Mouse (Mus musculus) adipocyte (in vitro differentiated cells): ENCODE data around the gene Daxx.
A peak's percentile ranks its signal among the peaks of the same experiment; 100 is the strongest.

ENCODE experiments used
- DNase-seq: peaks from one replicate; pipeline ENCODE4 v3.0.0-alpha.2; 2016; ENCODE audit warnings: low spot score

Daxx gene

GRCm38 (mm10) chr17:33920282-33921097 lies 11.3 kb downstream of the Daxx start:
- DNase-seq = peak; percentile 93

- no peak for DNase-seq
These were observed 12.1 kb downstream of the Daxx start for GRCm38 (mm10) chr17:33921361-33921760.

- peak; percentile 57 for DNase-seq
These were observed 15.5 kb downstream of the Daxx start for GRCm38 (mm10) chr17:33924577-33925283.

DNA sequence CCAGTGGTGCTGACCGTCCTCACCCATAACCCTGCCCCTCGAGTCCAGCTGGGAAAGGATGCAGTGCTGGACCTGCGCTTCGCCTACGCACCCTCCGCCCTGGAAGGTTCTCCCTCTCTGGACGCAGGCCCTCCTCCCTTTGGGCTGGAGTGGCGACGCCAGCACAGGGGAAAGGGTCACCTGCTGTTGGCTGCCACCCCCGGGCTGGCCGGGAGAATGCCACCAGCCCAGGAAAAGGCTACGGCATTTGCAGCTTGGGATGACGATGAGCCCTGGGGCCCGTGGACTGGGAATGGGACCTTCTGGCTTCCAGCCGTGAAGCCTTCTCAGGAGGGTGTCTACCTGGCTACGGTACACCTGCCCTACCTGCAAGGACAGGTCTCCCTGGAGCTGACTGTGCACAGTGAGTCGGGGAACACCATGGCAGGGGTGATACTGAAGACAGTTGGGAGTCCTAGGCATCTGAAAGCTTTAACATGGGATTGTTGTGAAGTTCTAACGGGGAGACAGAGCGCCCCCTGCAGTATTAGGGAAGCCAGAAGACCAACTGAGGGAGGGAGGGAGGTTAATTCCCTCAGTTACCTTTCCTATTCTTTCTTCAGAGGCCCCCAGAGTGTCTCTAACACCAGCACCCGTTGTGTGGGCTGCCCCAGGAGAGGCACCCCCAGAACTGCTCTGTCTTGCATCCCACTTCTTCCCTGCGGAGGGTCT lies 16.3 kb downstream of the Daxx start:
- DNase-seq = no peak

DNA sequence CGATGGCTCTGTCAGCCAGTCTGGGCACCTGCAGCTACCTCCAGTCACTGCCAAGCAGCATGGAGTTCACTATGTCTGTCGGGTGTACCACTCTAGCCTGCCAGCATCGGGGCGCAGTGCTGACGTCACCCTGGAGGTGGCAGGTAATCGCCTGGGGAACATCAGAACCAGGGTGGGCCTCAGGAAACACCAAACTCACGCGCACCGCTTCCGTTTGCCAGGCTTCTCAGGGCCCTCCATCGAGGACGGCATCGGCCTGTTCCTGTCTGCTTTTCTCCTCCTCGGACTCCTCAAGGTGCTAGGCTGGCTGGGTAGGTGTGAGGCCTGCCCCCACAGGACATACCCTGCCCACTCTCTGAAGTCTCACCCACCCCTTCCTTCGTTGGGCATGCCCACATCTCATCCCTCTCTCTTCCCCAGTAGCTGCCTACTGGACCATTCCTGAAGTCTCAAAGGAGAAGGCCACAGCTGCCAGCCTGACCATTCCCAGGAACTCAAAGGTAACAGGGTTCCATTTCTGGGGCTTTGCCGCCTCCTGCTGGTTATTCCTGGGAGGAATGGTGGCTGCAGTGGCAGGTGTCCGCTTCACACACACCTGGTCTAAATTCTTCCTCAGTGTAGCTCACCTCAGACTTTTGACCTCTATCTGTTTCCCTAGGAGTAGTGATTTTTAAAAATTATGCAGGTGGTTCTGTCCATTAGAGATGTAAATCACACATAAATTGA lies 17.2 kb downstream of the Daxx start:
- DNase-seq = no peak

DNA sequence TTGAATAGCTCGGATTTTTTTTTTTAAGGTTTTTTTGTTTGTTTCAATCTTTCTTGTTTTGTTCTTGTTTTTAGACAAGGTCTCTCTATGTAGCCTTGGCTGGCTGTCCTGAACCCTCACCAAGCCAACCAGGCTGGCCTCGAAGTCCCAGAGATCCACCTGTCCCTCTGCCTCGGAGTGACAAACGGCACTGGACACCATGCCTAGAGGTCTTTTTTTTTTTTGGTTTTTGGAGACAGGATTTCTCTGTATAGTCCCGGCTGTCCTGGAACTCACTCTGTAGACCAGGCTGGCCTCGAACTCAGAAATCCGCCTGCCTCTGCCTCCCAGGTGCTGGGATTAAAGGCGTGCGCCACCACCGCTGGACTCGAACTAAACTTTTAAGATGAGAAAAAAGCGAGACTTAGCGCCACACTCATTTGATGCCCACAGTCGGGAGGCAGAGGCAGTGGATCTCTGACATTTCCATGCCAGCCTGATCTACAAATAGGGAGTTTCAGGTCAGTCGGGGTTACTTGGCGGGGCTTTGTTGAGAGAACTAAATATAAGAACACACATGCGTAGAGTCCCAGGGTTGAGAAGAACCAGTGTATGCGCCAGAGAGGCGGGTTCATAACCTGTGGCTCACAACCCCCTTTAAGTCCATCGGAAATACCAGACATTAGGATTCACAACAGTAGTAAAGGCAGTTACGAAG lies 19.2 kb downstream of the Daxx start:
- no peak for DNase-seq

DNA sequence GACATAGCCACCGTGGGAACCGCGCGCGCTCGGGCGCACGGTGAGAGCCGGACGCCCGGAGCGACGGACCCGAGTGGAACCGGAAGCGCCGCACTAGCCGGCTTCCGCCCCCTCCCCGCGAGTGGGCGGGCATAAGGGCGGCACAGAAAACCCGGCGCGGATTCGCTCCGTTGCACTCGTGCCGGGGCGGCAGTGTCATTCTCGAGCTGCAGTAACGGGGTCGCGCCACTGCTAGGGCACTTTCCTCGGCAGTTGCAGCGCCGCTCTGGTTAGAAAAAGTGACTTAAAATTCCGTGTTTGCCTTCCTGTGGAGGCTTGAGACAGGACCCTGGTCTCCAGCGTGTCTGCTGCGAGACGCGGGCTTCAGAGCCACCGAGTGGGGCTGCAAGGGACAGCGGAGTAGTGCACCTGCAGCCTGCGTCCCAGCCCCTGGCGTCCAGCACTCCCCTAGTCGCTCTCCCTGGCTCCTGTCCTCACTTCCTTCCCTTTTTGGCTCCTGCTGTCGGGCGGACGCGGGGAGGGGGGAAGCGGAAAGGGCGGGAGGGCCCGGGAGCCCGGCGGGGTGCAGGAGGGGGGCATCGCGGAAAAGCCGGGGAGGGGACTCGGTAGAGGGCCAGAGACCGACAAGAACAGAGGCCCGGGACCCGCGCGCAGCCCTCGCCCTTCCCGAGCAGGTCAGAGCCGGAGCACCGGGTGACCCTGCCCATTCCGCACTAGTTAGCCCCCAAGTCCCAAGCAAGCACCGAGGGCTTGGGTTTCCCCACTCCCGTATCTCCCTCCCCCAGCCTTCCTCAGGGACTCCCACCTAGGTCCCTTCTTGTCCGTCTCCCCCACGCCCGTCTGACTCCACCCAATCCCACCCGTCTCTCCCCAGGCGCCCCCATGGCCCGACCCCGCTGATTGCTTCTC lies 20.4 kb downstream of the Daxx start, which contains the start of gene Rgl2:
TSS of gene Rgl2 (plus strand) at position 173 of the 909 bp plus-strand sequence.
- peak; percentile 89 for DNase-seq

DNA sequence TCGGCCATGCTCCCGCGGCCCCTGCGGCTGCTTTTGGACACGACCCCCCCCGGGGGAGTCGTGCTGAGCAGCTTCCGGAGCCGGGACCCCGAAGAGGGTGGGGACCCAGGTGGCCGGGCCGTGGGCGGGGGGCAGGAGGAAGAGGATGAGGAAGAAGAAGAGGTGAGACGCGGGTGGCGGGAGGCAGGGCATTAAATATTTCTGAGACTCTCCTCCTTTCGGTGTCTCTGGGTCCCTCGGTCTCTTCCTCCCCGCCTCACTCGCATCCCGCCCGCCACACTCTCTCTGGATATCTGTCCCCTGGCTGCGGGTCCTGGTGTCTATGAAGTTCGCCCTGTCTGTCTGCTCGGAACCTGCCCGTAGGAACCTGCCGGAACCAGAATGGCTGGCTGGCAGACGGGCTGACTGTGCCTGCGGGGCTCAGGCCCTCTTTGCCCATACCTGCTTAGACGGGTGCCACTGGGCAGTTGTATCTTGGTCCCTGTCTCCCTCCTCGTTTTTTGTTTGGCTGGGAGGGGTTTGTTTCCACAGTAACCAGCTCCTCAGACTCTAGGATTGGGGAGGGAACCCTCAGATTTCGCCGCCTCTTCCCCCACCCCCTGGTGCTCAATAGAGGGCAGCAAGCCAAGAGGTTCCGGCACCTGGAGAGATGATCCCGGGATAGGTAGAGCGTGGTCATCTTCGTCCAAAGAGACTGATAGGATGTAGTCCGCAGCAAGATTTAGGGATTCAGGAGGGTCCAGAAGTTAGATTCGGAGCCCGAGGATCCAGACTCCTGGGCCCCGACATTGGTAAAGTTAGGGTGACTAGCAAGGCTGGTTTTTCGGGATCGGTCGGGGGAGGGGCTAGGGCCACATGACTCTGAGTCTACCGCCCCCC lies 21.3 kb downstream of the Daxx start:
- DNase-seq = peak; percentile 52

DNA sequence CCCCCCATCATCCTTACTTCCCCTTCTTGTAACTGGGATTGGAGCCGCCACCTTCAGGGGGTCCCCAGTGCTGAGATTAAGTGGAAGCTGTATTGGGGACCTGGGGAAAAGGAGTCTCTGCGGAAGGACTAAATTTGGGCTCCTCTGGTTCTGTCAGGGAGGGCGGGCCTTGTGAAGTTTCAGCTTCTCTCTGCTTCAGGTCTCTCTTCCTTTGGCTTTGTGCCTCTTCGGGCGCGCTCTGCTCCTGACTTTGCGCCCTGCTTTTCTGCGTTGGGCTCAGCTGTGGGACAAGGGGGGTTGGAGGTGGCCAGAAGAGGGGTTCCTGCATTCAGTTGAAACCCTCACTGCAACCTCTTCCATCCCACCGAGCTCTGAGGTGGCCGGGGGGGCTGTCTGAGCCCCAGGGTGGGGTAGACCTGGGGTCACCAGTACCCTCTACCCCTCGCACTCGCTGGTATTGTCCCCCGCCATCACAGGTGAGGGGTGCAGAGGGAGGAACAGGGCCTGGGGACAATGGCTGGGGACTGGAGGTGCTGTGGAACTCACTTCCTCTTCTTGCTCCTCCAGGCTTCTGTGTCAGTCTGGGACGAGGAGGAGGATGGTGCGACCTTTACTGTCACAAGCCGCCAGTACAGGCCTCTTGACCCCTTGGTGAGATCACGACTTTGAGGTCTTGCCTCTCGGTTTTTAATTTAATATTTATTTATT lies 22.1 kb downstream of the Daxx start:
- no peak for DNase-seq

DNA sequence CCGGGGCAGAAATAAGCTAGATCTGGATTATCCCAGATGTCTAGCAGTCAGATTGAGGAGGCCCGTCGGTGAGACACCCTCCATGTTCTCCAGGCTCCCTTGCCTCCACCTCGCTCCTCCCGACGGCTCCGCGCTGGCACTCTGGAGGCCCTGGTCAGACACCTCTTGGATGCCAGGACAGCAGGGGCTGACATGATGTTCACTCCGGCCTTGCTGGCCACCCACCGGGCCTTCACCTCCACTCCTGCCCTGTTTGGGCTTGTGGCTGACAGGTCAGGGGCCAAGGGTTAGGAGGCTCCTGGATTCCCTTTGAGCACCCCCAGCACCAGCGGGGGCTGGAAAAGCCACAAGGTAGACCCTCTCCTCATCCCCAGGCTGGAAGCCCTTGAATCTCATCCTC lies 22.7 kb downstream of the Daxx start:
- no peak for DNase-seq

DNA sequence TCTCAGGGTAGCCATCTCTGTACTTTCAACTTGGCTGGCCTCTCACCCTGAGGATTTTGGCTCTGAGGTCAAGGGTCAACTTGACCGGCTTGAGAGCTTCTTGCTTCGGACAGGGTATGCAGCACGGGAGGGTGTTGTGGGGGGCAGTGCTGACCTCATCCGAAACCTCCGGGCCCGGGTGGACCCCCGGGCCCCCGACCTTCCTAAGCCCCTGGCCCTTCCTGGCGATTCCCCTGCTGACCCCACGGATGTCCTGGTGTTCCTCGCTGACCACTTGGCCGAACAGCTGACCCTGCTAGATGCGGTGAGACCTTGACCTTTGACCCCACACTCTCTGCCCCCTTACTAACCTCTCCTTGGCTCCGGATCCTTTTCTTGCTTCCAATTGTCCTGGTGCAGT lies 23.2 kb downstream of the Daxx start:
- DNase-seq = no peak

- DNase-seq = no peak
These were observed 23.8 kb downstream of the Daxx start for GRCm38 (mm10) chr17:33932970-33933369.

GRCm38 (mm10) chr17:33935422-33936055 lies 26.3 kb downstream of the Daxx start:
- no peak for DNase-seq

DNA sequence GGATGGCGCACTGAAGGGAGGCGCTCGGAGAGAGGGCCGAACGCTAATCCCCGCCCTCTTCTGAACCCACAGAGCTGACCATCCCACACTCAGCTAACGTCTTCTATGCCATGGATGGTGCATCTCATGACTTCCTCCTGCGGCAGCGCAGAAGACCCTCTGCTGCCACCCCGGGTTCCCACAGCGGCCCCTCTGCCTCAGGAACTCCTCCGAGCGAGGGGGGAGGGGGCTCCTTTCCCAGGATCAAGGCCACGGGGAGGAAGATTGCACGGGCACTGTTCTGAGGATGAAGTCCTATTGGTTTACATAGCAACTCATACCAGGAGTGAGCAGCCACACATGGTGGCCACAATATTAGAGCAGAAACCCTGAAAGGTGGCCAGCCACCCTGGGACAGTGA lies 27.8 kb downstream of the Daxx start:
- DNase-seq = no peak

DNA sequence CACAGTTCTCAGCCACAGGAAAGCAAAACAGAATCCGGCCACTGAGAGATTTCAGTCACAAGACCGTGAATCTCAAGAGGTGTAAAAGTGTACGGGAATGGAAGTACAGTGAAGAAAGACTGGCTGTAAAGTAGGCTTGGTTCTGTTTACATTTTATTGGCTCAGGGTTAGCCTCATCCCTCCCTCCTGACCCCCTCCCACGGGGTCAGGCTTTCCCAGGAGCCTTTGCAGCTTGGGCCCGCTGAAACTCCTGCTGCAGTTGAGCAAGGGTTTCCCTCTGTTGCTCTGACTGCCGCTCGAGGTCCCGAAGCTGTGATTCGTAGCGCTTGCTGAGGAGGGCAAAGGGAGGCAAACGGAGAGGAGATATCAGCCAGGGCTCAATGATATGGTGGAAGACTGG lies 29.6 kb downstream of the Daxx start:
- no peak for DNase-seq

GRCm38 (mm10) chr17:33940206-33940805 lies 31.1 kb downstream of the Daxx start, which contains the start of the genes Pfdn6 and Wdr46:
Gene Pfdn6 (minus strand): TSS chr17:33940343.
Gene Wdr46 (plus strand): TSS chr17:33940660.
- DNase-seq = peak; percentile 95

DNA sequence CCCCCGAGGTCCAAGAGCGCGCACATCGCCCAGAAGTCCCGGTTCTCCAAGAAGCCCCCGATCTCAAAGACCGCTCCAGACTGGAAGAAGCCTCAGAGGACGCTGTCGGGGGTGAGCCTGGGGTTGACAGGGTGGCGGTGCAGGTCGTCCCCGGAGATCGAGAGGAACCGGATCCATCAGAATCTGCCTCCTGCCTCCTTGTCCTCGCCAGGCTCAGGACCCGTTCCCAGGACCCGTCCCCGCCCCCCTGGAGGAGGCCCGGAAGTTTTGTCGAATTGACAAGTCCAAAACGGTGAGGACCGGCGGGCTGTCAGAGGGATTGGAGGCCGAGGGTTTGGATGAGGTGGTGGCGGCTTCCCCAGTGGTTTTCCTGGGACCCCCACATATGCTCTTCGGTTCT lies 31.8 kb downstream of the Daxx start:
- no peak for DNase-seq

DNA sequence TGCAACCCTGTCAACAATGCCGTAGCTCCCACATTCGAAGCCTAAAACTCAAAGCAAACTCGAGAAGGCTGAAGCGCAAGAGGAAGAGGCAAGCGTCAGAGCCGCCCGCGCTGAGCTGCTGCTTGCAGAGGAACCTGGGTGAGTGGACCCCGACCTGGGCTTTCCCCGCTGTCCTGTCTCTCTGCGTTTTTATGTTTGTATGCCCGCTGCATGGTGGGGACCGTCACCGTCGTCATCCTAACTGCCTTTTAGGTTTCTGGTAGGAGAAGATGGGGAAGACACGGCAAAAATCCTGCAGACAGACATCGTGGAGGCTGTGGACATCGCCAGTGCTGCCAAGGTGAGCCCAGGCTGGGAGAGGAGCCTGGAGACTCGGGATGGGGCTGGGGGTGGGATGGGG lies 32.2 kb downstream of the Daxx start:
- no peak for DNase-seq
